Mouse (Mus musculus): ENCODE results near the gene 9230104L09Rik.

9230104L09Rik gene

GRCm38 (mm10) chr2:148864966-148865365 lies at the start of gene 9230104L09Rik:
Gene 9230104L09Rik (minus strand): TSS chr2:148865038.
- peak in 1 of 2 experiments; percentile 29 for DNase-seq

GRCm38 (mm10) chr2:148902286-148902685 lies 37.4 kb upstream of the 9230104L09Rik start:
- peak; percentile 47 to 74 for DNase-seq

GRCm38 (mm10) chr2:148900305-148900704 lies 35.5 kb upstream of the 9230104L09Rik start:
- DNase-seq: no peak

DNA sequence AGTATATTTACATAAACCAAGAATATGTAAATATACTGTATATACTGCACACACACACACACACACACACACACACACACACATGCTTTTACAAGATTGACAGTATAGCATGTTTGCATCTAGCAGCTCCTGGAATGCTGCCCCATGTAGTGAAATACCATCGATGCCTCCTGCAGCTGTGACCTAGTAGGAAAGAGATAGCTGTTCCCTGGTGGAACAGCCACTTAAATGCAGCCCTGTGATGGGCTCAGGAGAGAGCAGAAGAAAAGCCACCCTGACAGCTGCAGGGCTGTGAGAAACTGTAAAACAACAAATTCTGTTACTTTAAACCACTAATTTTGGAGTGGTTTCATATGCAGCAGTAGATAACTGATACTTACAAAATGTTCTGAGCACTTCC lies 31.4 kb upstream of the 9230104L09Rik start:
- DNase-seq: no peak

GRCm38 (mm10) chr2:148893107-148893506 lies 28.3 kb upstream of the 9230104L09Rik start:
- DNase-seq: no peak

DNA sequence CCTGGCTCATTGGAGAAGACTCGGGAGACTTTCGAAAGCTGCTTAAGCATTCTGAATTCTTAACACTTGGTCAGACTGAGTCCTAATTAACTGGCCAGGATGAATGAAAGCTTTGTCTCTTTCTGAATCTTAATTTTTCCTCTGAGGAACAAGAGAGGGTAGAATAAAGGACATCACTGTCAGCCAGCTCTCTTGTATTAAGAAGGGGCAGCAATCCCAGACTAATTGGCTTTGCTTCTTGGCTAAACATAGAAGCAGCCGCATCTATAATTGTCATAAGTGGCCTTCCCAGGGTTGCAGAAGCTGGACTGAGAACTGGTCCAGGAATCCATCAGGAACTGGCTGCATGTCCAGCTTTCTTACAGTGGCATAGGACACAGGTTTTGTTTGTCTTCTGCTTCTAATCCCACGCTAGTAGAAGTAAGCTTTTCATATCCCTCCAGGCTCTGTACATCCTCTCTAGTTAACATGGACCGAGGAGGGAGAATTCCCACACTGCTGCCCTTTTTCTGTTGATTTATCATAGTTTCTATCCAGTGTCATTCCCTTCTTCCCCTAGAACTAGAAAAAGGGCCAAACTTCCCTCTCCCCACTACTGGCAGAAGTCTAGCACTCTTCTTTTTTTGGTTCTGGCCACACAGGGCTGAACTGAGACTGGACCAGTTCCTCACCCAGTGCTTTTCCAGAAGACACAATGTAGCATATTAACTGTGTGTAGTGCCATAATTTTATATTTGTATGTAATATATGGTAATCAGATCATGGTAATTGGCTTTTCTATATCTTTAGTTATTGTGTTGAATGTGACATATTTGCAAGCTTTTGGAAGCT lies 25.4 kb upstream of the 9230104L09Rik start:
- peak in 1 of 2 experiments; percentile 41 for DNase-seq

DNA sequence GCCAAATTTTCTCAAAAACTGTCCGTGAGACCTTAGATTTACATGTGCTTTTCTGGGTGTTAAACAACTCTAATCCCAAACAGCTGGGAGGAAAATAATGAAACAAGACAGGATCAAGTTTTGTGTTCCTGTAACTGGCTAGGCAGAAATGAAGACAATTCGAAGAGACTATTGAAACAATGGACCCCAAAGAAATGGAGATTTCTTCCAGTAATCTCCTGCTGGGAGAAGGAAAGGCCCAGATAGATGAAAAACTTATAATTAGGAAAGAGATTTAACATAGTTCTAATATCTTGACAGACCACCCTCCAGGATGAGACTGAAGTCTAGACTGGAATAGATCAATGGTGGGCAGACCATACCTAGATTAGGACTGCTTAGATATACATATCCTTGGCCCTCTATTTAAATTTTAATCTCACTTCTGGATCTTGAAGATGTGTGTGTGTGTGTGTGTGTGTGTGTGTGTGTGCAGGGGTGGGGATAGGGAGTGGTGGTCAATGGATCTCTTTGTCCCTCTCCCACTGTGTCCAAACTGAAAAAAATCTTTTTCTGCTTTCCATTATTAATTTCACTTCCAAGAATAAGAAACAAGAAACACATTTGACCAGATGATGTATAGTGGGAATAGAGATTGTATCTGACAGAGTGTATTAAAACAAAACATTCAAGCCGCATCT lies 24.6 kb upstream of the 9230104L09Rik start:
- DNase-seq: no peak

GRCm38 (mm10) chr2:148888872-148889271 lies 24.0 kb upstream of the 9230104L09Rik start:
- no peak for DNase-seq

- no peak for DNase-seq
Observed at GRCm38 (mm10) chr2:148884738-148885137, 19.9 kb upstream of the 9230104L09Rik start.

GRCm38 (mm10) chr2:148879199-148879598 lies 14.4 kb upstream of the 9230104L09Rik start:
- peak in 1 of 2 experiments; percentile 25 for DNase-seq

GRCm38 (mm10) chr2:148878641-148879130 lies 13.8 kb upstream of the 9230104L09Rik start:
- no peak for DNase-seq

- peak; percentile 40 to 47 for DNase-seq
Observed at GRCm38 (mm10) chr2:148877016-148877770, 12.4 kb upstream of the 9230104L09Rik start.

DNA sequence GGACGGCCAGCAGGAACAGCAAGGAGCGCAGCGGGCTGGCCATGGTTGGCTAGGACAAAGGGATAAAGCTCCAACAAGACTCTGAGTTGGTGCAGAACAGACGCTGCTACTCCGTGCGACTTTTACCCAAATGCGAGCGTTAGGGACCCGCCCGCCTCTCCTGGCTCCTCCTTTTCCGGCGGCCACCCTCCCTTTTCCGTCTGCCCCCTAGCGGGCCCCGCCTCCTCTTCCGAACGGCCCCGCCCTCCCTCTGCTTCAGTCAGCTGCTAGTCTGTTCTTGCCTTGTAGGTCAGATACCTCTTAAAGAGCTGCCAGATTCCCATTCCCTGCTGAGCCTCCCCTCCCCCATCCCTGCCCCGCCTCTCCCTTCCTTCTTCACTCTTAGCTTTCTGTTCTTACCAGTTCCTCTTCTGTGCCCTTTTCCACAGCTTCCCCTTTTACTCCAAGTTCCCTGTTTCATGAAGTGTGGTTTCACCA lies 10.5 kb upstream of the 9230104L09Rik start, which contains the start of gene Cst3:
Gene Cst3 (minus strand): TSS at position 358 of the 477 bp plus-strand sequence.
- DNase-seq: peak; percentile 96

DNA sequence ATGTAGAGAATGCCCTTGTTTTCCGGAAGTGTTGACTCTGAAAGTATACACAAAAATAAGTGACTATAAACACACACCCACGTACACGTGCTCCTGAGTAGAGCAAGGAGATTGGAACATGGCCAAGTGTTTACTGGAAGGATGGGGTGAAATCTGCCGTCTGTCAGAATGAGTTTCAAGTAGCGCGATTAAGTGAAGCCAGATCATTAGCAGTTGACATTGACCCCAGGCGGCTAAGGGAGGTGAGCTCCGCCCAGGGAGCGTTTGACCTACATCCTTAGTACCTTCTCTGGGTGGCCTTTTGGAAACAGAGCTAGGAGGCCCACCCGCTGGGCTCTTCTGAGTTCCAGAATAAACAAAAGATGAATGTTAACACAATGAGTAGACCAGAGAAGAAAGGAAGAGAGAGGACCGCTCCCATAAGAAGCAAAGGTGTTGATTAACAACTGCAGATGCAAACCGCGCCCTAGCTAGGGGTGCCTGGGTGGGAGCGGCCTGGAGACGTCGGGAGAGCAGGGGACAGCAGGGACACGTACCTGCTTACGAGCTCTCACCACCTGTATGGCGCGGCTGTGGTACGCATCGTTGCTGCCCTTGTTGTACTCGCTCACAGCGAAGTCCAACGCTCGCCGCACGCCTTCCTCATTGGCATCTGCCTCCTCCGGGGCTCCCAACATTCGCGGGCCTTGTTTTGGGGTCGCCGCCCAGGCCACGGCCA lies 9.9 kb upstream of the 9230104L09Rik start:
- no peak for DNase-seq

DNA sequence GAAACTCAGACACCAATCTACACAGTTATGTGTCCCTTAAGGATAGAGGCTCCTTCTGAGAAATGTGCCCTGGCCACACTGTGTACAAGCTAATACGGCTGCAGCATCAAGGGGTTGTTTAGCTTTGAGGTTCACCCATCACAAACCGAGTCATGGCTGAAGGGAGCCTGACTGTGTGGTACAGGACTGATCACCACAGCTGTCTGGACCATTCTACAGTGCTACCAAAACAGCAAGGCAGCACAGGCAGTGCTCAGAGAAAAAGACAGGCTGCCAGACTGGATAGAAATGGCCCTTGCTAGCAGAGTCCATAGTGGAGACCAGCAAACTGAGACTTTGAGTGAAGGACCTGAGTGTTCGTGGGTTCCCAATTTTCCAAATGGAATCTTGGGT lies 9.4 kb upstream of the 9230104L09Rik start:
- DNase-seq: no peak

- DNase-seq: peak in 1 of 2 experiments; percentile 30
Observed at GRCm38 (mm10) chr2:148872860-148873259, 8.0 kb upstream of the 9230104L09Rik start.

DNA sequence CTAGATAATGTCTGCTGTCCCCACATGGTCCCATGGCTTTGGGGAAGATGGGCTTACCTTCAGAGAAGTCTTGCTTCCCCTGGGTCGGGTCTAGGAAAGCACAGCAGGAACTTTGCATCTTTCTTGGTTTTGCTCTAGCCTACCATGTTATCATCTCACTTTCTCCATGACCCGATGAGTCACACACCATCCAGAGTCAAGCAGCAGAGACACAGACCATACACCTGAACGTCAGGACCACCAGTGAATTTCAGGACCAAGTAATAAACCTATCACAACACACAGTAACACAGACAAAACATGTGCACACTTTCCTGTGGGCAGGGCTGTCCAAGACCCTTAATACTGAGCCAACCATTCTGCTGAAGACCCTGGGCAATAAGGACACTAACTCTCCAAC lies 5.7 kb upstream of the 9230104L09Rik start:
- DNase-seq: no peak

- no peak for DNase-seq
Observed at GRCm38 (mm10) chr2:148868959-148869358, 4.1 kb upstream of the 9230104L09Rik start.

- DNase-seq: no peak
Observed at GRCm38 (mm10) chr2:148861693-148862092, 3.1 kb downstream of the 9230104L09Rik start.

GRCm38 (mm10) chr2:148860993-148861392 lies 3.8 kb downstream of the 9230104L09Rik start:
- no peak for DNase-seq

DNA sequence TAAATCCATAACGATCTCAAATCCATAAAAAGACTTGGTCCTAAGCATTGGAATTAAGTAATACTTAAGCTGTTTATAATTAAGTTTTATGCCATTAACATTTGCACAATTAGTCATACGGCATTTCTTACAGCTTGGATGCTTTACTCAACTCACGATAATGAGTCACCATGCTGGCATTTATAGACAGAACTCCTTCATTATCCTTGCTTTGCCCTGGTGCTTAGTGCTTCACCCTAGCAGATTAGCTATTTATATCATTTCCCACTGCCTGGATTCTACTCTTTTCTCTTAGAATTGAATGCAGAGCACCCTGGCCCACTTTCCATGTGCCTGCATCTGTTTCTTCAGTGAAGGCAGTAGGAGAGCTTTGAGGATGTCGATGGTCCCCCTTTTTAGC lies 7.3 kb downstream of the 9230104L09Rik start:
- DNase-seq: no peak

Data from lung, postnatal 4 days (tissue).